Mouse (Mus musculus): ENCODE results near the gene Nt5dc1. TPM values are rescaled to one million over a fixed set of nuclear protein-coding genes. Genes with fewer than 3 reads are reported as not detected.

The Nt5dc1 gene
- total RNA-seq, 2 experiments from 2014 or later: 4.6 to 5.2 TPM

DNA sequence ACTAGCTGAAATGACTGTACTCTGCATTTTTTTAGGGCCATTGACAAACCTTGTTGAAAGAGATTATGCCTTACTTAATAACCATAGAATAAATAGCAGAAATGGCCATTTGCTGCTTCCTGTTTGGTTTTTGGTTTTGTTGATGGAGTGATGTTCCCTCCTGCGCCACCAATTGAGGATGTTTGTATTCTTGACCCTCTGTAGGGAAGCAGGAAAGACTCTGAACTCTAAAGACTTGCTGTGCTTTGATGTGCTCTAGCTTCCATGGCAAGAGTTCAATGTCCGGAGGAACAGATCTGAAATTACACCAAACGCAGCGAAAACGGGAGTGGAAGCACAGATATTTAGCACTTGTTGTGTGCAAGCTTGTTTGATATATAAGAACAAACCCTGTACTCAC, 173.6 kb downstream of the Nt5dc1 start:
- DNase-seq (ENCODE audit: low spot score): no peak

GRCm38 (mm10) chr10:34238536-34238935, 179.8 kb downstream of the Nt5dc1 start:
- no peak for DNase-seq (ENCODE audit: low spot score)

Other genes with a start within 250 kb of the Nt5dc1 start
- 1 to 10 TPM; 2.9 to 5.1 TPM for gene Dse, start 210.8 kb downstream of the Nt5dc1 start, total RNA-seq (2021)
- gene Tspyl1, start 136.4 kb downstream of the Nt5dc1 start, total RNA-seq (2021): 10 to 100 TPM; 57.0 to 58.7 TPM
- 1 to 10 TPM; 1.6 to 2.2 TPM for gene Tspyl4, start 121.1 kb downstream of the Nt5dc1 start, total RNA-seq (2021)
- gene Col10a1, start 28.6 kb downstream of the Nt5dc1 start, total RNA-seq (2021): not detected
- gene Frk, start 64.8 kb upstream of the Nt5dc1 start, total RNA-seq (2021): under 1 TPM; 0.53 to 0.69 TPM

All from gastrocnemius, adult 18-20 months (tissue).